Mouse (Mus musculus) neural tube, embryonic 10.5 days (tissue): ENCODE results near the gene Sh3gl1.
A peak's percentile ranks its signal among the peaks of the same experiment; 100 is the strongest.

ENCODE experiments used
- DNase-seq: peaks from one replicate; pipeline ENCODE4 v3.0.0-alpha.2; 2017; ENCODE audit warnings: low spot score; ENCODE audit errors: extremely low spot score

The Sh3gl1 gene

DNA sequence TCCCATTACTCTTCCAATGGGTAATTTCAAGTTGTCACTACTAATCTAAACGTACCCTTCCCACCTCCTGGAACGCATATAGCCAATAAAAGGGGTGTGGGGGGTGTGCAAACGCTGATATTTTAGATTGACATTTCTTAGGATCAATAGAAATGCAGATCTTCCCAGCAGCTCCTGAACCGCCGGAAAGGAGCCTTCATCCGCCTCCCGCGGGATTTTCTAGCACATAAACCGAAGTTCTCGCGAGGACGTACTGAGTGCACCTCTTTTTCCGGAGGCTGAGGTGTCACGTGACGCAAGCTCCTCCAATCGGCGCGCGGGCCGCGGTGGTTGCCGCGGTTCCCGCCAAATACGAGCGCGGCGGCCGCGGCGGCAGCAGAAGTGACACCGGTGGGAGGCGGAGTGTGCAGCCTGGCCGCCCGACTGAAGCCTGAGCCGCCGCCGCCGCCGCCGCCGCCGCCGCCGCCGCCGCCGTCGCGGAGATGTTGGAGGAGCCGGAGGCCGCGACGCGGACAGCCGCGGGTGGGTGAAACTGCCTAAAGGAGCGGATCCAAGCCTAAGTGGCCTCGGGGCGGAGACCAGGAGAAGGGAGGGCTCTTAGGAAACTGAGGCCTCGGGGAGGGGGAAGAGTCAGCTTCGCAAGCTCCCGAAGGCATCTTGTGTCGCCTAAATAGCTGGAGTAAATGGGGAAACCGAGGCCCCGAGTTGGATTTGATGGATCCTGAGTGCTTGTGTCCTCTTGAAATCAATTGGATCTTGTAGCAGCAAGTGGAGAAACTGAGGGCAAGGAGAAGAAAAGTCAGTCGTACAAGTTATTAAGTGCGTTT lies 3.8 kb upstream of the Sh3gl1 start, which contains the start of gene Chaf1a:
TSS of gene Chaf1a (plus strand) at position 410 of the 827 bp plus-strand sequence.
- peak; percentile 95 for DNase-seq

DNA sequence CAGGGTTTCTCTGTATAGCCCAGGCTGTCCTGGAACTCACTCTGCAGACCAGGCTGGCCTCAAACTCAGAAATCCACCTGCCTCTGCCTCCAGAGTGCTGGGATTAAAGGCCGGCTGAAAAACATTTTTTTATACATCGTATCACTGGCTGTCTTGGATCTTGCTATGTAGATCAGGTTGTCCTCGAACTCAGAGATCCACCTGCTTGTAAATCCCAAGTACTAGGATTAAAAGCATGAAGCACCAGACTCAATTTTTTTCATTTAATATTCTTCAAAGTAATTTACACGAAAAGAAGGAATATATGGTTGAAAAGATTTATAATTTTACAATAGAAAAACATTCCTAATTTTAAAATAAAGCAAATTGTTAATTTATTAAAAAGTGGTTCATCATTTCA lies 2.9 kb upstream of the Sh3gl1 start:
- DNase-seq: no peak

DNA sequence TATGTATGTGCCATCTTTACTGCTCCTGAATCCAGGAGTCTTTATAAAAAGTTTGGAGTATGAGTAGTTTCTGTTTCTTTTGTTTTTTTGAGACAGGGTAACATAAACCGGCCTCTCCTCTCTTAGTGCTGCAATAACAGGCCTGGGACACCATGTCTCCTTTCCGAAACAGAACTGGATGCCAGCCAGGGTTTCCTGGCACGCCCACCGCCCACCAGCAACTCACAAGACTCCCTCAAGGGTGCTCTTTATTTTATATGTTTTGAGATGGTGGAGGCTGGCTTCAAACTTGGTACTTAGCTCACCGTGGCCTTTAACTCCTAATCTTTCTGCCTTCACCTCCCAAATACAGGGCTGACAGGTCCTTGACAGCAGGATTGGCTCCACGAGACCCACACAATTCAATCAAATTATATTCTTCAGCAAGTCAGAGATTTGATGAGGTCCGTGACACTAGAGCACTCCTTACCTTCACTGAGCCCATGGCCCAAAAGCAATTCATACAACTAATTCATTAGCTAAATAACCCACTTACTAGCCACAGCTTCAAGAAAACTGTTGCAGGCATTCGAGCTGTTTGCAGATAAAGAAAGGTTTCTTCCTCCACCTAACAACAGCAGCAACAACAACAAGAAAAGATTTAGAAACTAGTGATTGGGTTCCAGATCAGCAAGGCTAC lies 2.3 kb upstream of the Sh3gl1 start:
- DNase-seq: no peak

DNA sequence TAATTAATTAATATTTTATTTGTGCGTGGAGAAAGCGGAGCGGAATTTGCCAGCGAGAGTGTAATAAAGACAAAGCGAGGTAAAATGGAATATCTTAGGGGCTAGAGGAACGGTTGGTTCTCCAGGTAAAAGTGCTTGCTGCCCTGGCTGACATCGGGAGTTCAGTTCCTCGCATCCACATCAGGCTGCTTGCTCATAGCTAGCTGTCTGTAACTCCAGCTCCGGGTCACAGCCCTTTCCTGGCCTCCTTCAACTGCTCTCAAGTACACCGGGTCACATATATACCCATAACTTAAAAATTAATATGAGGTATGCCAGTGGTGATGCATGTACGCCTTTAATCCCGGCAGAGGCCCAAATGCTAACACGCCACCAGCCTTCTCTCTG lies 459 bp upstream of the Sh3gl1 start:
- no peak for DNase-seq

DNA sequence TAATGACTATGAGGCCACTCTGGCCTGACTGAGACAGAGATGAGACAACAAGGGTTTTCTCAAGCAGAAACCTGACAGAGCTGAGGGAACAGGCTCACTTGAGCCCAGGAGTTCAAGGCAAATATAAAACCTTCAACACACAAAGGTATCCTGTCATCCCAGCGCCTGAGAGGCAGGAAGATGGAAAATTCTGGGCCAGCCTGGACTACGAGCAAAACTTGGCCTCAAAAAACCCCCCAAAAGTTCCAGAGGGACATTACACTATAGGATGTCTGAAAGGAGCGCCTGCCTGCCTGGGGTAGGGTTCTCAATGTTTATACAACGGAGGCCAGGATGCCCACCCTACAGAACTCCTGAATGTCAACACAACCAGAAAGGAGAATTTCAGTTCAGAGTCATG lies 1.2 kb downstream of the Sh3gl1 start:
- no peak for DNase-seq

DNA sequence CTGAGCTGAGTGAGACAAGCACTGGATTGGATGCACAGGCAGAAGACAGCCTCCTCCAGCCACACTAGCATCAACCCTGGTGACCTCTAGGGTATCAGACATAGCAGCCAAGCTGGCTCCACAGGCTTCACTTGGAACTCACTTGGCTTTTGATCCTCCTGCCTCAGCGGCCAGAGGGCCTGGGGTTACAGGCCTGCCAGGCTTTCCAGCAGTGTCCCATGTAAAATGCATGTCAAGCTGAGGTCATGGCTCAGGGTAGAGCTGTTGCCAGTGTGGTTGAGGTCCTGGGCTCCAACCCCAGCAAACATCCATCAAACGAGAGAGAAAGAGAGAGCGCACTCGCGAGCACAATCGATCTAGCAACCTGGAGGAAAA lies 1.7 kb downstream of the Sh3gl1 start:
- no peak for DNase-seq

DNA sequence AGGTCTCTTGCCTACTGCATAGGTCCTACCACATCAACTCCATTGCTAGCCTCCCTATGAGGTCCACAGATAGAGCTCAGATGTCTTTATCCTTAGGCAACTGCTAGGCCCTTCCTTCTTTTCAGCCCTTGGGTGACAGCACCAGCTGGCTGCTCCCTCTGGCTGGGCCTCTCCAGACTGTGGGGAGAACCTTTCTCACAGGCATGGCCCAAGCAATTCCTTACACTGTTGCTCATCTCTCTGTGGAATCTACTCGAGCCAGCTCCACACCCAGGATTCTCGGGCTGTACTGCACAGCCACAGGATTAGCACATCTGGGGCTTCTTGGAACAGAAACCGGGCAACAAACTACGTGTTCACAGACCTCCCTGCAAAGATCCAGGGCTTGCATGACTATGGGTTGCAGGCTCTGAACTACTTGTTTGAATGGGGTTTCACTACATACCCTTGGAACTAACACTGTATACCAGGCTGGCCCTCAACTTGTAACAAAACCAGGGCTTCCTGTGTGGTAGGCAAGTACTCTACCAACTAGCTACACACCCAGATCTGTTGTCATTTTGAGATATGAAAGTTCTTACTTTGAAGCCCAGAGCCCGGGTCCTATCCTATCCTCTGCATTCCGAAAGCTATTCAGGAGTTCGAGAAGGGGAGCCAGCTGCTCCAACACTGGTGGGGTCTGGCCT lies 2.3 kb downstream of the Sh3gl1 start:
- no peak for DNase-seq

DNA sequence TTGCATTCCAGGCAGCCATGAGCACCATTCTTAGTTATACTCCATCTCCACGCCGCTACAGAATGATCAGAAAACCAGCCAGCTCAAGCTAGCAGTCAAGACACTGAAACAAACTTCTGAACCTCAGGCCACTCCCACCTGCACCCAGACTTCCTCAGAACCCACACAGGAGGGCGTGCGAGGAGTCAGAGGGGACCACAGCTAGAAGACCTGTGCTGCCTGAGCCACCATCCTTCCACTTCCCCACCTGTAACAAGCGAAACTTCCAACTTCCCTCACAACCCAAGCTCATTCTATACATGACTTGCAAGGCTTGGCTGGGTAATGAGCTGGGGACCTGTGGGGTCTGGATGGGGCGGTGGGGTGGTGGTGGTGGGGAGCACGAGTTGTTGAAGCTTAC lies 3.6 kb downstream of the Sh3gl1 start:
- DNase-seq: no peak

DNA sequence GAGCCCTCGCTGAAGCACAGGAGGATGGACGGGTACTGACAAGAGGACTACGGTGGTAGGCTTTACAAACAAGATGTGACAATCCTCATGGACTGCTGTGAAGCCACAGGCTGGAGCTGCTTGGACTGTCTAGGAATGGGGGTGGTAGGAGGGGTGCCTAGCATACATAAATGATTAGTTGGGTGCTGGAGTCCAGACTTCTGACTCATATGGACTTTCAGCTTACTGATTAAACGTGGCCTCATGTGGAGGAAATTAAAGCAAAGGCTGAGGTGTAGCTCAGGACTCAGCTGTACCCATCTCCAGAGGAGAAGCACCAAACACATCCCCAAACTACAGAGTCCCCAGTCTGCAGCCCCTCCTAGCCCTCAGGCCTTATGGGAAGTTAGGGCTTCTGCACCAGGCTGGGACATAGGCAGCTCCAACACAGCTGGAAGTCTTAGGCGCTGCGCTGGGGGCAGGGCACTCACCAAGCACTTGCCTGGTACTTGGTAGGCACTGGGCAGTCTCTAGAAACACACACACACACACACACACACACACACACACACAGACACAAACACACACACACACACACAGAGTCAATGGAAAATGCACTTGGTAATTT lies 4.2 kb downstream of the Sh3gl1 start:
- no peak for DNase-seq

DNA sequence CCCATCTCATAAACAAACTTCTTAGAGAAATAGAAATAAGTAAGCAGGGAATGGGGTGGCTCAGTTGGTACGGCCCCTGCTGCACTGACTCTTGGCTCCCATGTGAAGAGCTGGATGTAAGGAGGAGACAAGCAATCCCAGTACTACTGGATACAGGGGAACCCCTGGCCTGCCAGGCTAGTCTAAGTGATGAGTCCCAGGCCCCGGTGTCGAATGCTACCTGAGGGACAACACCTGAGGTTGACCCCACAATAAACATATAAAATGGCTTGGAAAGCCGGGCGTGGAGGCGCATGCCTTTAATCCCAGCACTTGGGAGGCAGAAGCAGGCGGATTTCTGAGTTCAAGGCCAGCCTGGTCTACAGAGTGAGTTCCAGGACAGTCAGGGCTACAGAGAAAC lies 5.0 kb downstream of the Sh3gl1 start:
- no peak for DNase-seq

DNA sequence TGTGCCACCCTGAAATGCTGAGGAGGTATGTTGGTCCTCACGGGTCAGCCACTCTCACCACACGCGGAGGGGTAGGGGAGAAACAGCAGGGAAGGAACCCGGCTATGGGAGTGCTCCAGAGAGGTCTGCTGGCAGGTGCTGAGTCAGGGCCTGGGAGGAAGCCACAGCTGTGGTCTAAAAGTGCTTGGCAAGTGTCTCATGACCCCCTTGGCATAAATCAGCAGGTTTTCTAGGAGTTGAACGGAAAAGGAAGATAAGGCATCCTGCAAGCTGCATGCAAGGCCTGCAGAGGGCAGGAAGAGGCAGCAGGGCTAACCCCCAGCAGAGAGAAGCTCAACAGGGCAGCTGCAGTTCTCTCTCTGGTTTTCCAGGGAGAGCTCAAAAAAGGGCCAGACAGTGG lies 5.5 kb downstream of the Sh3gl1 start:
- no peak for DNase-seq

DNA sequence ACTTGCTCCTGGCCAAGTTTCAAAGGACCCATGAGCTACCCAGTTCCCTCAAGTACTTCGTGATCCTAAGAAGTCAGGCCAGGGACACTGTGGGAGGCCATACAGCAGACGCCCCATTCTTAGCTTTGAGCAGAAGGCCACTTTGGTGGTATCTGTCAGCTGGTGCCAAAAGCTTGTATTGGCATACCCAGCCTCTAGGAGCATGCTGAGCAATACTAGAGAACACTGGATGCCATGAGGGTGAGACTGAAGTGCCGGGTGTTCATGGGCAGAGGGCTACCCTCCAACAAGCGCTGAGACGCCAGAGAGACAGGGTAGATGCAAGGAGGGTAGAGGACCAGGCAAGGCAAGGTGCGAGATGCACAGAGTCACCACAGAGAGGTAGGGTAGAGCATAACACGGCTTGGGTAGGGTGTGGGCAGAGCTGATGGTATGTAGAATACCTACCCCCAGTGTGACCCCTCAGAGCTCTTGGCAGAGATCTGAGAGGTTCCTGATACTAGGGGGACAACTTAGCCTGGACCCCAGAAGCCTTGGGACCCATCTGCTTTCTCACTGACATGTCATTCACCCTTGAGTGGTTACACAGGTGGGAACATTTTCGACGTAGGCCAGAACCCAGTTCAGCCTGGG lies 6.1 kb downstream of the Sh3gl1 start:
- no peak for DNase-seq

DNA sequence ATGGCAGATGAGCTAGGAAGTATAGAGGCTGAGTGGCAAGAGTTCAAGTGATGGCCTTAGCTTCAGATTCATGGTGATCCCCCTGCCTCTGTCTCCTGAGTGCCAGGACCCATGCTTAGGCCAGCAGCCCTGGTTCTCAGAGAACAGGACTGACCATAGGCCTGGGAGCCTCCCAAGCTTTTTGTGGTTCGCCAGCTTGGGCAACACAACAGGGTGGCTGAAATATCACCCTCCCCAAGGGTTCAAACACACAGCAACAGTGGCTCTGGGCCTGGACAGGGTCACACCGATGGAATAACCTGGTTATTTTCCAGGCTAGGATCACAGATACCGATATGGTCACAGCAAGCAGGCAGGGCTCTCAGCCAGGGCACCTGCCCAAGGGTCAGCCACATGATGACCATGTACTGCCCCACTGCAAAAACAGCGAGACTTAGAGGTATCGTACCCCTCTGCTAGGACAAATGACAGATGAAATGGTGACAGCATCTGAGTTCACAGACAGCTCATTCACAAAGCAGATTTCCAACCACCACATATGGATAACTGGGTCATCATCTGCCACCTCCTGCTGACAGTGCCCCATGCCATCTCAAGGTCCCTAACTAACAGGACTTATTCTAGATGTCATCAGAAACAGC lies 8.5 kb downstream of the Sh3gl1 start:
- no peak for DNase-seq

DNA sequence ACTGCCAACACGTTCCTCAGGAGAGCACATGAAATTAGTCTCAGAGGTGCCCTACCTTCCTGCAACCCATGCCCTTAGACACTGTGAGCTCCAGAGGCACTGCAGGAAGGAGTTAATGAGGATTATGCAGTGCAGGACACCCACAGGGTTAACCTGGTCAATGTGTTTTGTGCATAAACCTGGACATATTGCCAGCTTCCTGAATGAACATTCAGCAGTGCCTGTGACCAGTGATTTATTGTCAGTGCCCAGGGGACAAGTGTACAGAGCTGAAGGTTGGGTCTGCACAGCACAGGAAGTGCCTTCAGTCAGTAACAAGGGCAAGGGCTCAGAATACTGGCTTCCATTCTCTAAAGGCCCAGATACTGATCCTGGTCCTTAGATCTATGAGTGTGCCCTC lies 9.6 kb downstream of the Sh3gl1 start:
- DNase-seq: no peak

DNA sequence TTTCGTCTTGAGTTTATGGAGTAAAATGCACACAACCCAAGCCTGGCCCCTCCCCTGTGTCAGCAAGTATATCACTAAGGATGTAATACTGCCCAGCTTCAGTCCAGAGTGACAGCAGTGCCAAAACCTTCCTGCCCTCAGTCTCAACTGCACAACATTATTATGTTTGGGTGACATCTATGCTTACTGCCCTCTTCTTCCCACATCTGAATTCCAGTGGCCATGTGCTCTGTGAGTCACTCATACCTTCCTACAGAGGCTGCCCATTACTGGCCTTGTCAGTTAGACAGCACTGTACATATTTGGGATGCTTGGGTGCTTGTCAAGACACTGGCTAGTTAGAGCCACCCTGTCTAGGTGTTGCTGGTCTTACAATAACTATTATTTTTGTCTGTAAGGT lies 10.1 kb downstream of the Sh3gl1 start:
- DNase-seq: no peak

DNA sequence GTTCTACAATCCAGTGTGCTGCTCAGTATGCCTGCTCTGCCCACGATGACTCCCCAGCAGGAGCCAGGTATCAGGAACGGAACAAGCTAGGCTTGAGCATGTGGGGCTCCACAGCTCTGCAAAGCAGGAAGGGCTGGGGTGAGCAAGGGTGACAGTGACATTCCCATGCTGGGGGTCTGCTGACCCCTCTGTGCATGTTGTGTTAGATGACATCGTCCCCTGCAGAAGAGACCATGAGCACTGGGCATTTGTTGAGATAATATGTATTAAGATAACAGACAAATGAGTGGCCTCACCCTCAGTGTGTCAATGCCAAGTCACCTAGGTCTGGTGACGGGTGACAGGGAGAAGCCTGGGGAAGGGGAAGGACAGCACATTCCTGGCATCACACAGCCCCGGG lies 11.5 kb downstream of the Sh3gl1 start:
- no peak for DNase-seq

DNA sequence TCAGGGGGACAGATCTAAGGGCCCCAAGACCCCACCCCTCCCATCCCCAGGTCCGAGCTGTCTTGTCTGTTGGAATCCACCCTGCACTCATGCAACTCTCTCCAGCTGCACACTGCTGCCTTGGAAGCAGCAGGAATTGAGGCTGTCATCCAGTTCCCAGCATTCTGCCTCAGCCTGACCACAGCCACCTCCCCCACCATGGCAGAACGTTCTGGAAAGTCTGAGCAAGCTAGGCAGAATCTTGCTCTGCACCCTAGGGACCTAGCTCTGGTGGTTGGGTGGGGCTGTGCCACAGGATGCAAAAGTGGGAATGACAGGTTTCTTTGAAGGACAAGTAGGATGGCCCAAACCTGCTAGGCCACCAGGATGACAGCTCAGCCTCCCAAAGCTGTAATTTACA lies 12.0 kb downstream of the Sh3gl1 start:
- DNase-seq: no peak

DNA sequence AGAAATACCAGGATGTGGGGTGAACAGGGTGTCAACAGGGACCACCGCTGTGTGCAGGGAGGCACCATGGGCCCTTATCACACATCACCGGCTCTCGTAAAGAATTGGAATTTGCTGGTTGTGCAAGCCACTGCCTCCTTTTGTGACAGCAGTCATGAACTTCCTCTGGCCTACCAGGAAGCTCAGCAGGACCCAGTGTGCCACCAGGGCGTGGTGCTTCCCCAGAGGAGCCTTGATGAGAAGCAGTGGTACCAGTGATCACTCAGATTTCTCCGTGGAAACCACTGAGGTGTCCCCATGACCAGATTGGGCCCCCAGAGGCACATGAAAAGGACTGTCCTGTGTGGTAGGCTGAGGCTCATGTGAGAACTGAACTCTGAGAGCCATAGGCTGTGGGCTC lies 13.0 kb downstream of the Sh3gl1 start:
- no peak for DNase-seq

DNA sequence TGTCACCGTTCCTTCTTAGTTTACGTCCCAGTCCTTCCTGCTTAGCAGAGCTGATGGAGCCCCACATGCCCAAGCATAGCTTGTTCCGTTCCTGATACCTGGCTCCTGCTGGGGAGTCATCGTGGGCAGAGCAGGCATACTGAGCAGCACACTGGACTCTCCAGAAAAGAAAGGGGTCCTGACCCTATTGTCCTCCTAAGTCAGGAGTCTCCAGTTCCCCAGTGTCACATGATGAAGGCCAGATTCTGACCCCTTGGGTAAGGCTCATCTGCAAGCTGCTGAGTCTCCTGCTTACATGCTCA lies 13.5 kb downstream of the Sh3gl1 start:
- no peak for DNase-seq

DNA sequence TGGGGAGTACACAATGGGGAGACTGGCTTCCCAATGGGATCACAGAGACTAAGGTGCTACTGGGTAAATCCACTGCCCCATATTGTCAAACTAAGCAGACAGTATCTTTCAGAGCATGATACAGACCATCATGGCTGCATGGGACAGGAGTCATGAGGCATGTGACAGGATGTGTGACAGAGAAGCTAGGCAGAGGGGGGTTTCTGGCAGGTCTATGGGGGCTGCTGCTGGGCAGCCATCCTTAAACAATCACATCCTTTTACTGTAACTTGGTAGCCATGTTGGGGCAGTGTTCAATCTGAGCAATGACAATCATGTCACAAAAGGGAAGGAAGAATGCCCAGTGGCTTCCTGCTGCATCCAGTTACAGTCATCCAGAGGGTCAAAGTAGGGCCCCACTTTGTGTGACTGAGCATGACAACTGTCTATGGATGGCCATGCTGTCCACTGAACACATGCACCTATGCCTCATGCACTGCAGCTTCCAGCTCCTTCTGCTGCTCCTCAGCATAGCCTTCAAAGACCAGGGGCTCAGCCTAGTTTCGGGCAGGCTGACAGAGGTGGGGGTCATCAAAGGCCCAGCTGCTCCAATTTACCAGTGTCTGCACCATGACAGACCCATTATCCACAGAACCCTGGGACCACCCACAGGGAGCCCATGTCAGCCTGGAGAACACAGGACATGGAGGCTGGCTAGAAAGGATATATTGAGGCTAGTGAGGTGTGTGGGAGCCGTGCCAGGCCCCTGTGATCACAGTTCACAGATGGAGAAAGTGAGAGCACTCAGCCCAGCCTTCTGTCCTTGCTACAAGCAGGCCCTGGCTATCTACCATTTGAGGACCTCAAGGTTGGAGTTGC lies 14.1 kb downstream of the Sh3gl1 start:
- DNase-seq: no peak
